Mouse (Mus musculus) liver, embryonic 11.5 days (tissue): Measurements from ENCODE around the gene Vamp8. TPM values are rescaled to one million over a fixed set of nuclear protein-coding genes. Genes with fewer than 3 reads are reported as not detected.

ENCODE experiments used
- ATAC-seq: fragments of 200-750 bp; cut with Nextera tagmentation; replicated peaks from 2 replicates; pipeline ENCODE4 v1.8.0; 2017; ENCODE audit warnings: moderate number of reproducible peaks, mild to moderate bottlenecking, moderate TSS enrichment, moderate library complexity; ENCODE audit not compliant: low FRiP score
- DNase-seq: peaks from one replicate; pipeline ENCODE4 v3.0.0-alpha.2; 2017; ENCODE audit warnings: low spot score
- H3K27ac ChIP-seq: fragments of 300-500 bp; sonication (generic); 2 replicates; pipeline ENCODE4 v1.5.1; 2014; ENCODE audit warnings: mild to moderate bottlenecking, low read depth, low read length, control low read depth
- H3K27me3 ChIP-seq: fragments of 300-500 bp; sonication (generic); replicated peaks from 2 replicates; pipeline ENCODE4 v1.6.1; 2014; ENCODE audit warnings: low read length, mixed read lengths; ENCODE audit not compliant: control insufficient read depth, insufficient read depth
- H3K36me3 ChIP-seq: fragments of 300-500 bp; sonication (generic); 2 replicates; pipeline ENCODE4 v1.6.1; 2014; ENCODE audit warnings: mild to moderate bottlenecking, low read length, moderate library complexity, mixed read lengths; ENCODE audit not compliant: control insufficient read depth, insufficient read depth
- H3K4me1 ChIP-seq: fragments of 300-500 bp; sonication (generic); replicated peaks from 2 replicates; pipeline ENCODE4 v1.6.1; 2014; ENCODE audit warnings: low read length, mixed read lengths; ENCODE audit not compliant: control insufficient read depth, insufficient read depth
- H3K4me2 ChIP-seq: fragments of 300-500 bp; sonication (generic); 2 replicates; pipeline ENCODE4 v1.6.1; 2014; ENCODE audit warnings: mild to moderate bottlenecking, control low read depth, moderate library complexity
- H3K4me3 ChIP-seq: fragments of 300-500 bp; sonication (generic); 2 replicates; pipeline ENCODE4 v1.5.1; 2014; ENCODE audit warnings: low read depth, low read length, control low read depth
- H3K9ac ChIP-seq: fragments of 300-500 bp; sonication (generic); 2 replicates; pipeline ENCODE4 v1.6.1; 2014; ENCODE audit warnings: low read depth, low read length, control low read depth
- H3K9me3 ChIP-seq: fragments of 300-500 bp; sonication (generic); 2 replicates; pipeline ENCODE4 v1.6.1; 2016; ENCODE audit warnings: low read length, inconsistent platforms, mixed read lengths; ENCODE audit not compliant: control insufficient read depth
- WGBS: fragments of 180-500 bp; shearing (Covaris S2); extraction: QIAGEN DNeasy Blood & Tissue Kit; methylation state at CpG from one replicate; pipeline ENCODE4 v1.1.7; 2014; 5-methylcytosine and 5-hydroxymethylcytosine counted together
- polyA plus RNA-seq: library from polyadenylated mRNA; unstranded; fragments of >200 nt; fragmentation: Nextera tagmentation; extraction: Ambion mirVana; gene quantifications from 2 replicates; pipeline ENCODE4 v1.2.1, GENCODE M21; 2014

Vamp8 gene
- polyA plus RNA-seq, 1 experiment from 2014 or later: 274 TPM

GRCm38 (mm10) chr6:72428036-72428435 lies 37.5 kb upstream of the Vamp8 start:
- Histone ChIP-seq H3K9ac (no peak overlapping the region), H3K27me3 (no peaks in the 10 kb centered on the region), H3K36me3 (peaks cover 41% of the 10 kb centered on the region), H3K4me3 (no peak overlapping the region), H3K27ac (no peak overlapping the region), H3K4me1 (no peaks in the 10 kb centered on the region), H3K4me2 (no peak overlapping the region), H3K9me3 (no peaks in the 10 kb centered on the region)
- DNase-seq (no peak), ATAC-seq (peak; percentile 65; the same call in 1 of the 2 replicates)
- WGBS: 49% methylated on average over 8 of the region's 8 CpGs

GRCm38 (mm10) chr6:72425646-72426045 lies 35.1 kb upstream of the Vamp8 start:
- no peak for DNase-seq
- Histone ChIP-seq H3K27me3 (no peaks in the 10 kb centered on the region), H3K9ac (no peak overlapping the region), H3K4me1 (no peaks in the 10 kb centered on the region), H3K4me3 (no peak overlapping the region), H3K9me3 (no peaks in the 10 kb centered on the region), H3K36me3 (peaks cover 43% of the 10 kb centered on the region), H3K27ac (no peak overlapping the region), H3K4me2 (no peak overlapping the region)
- ATAC-seq: no peak
- 92% methylated on average over 11 of the region's 11 CpGs for WGBS

GRCm38 (mm10) chr6:72420901-72421300 lies 30.4 kb upstream of the Vamp8 start:
- Histone ChIP-seq H3K4me3 (no peak overlapping the region), H3K9me3 (no peaks in the 10 kb centered on the region), H3K27me3 (no peaks in the 10 kb centered on the region), H3K4me2 (no peak overlapping the region), H3K27ac (no peak overlapping the region), H3K36me3 (peaks cover 44% of the 10 kb centered on the region), H3K9ac (no peak overlapping the region), H3K4me1 (peaks cover 21% of the 10 kb centered on the region)
- ATAC-seq (no peak), DNase-seq (no peak)
- 90% methylated on average over 10 of the region's 10 CpGs for WGBS

- no peak overlapping the region for H3K4me3 ChIP-seq
- H3K27me3 ChIP-seq: no peaks in the 10 kb centered on the region
- no peak overlapping the region for H3K27ac ChIP-seq
- peaks cover 33% of the 10 kb centered on the region for H3K36me3 ChIP-seq
- peaks cover 30% of the 10 kb centered on the region for H3K4me1 ChIP-seq
- H3K4me2 ChIP-seq: no peak overlapping the region
- 89% methylated on average over 1 of the region's 1 CpGs for WGBS
- DNase-seq: no peak
- no peaks in the 10 kb centered on the region for H3K9me3 ChIP-seq
- no peak overlapping the region for H3K9ac ChIP-seq
- ATAC-seq: no peak
Observed at GRCm38 (mm10) chr6:72419806-72420205, 29.3 kb upstream of the Vamp8 start.

GRCm38 (mm10) chr6:72418279-72418678 lies 27.8 kb upstream of the Vamp8 start:
- peaks cover 23% of the 10 kb centered on the region for H3K36me3 ChIP-seq

GRCm38 (mm10) chr6:72415964-72416772 lies 25.7 kb upstream of the Vamp8 start:
- peak overlapping the region; percentile 66 for H3K27ac ChIP-seq
- 73% methylated on average over 7 of the region's 7 CpGs for WGBS

More at GRCm38 (mm10) chr6:72418279-72418678, 27.8 kb upstream of the Vamp8 start:
- no peak overlapping the region for H3K9ac ChIP-seq
- no peak overlapping the region for H3K4me3 ChIP-seq
- H3K9me3 ChIP-seq: no peaks in the 10 kb centered on the region
- peak overlapping the region; percentile 47 for H3K27ac ChIP-seq
- DNase-seq: no peak
- peak overlapping the region; percentile 2; the same call in 1 of the 2 replicates for H3K4me2 ChIP-seq
- 67% methylated on average over 4 of the region's 4 CpGs for WGBS
- peak; percentile 75 for ATAC-seq
- peaks cover 30% of the 10 kb centered on the region for H3K4me1 ChIP-seq
- H3K27me3 ChIP-seq: no peaks in the 10 kb centered on the region

GRCm38 (mm10) chr6:72415181-72415580 lies 24.7 kb upstream of the Vamp8 start:
- Histone ChIP-seq H3K4me3 (peak overlapping the region; percentile 79), H3K27ac (no peak overlapping the region), H3K9me3 (no peaks in the 10 kb centered on the region), H3K4me2 (peak overlapping the region; percentile 81), H3K9ac (peak overlapping the region; percentile 86), H3K36me3 (peaks cover 11% of the 10 kb centered on the region), H3K27me3 (no peaks in the 10 kb centered on the region), H3K4me1 (peaks cover 30% of the 10 kb centered on the region)
- ATAC-seq: no peak
- no peak for DNase-seq
- 74% methylated on average over 5 of the region's 5 CpGs for WGBS

More at GRCm38 (mm10) chr6:72415964-72416772, 25.7 kb upstream of the Vamp8 start:
- no peaks in the 10 kb centered on the region for H3K9me3 ChIP-seq
- H3K4me2 ChIP-seq: peak overlapping the region; percentile 81
- H3K4me3 ChIP-seq: peak overlapping the region; percentile 79
- H3K9ac ChIP-seq: peak overlapping the region; percentile 34; the same call in 1 of the 2 replicates
- ATAC-seq (no peak), DNase-seq (no peak)
- peaks cover 14% of the 10 kb centered on the region for H3K36me3 ChIP-seq
- H3K27me3 ChIP-seq: no peaks in the 10 kb centered on the region
- peaks cover 30% of the 10 kb centered on the region for H3K4me1 ChIP-seq

GRCm38 (mm10) chr6:72414076-72414756 lies 23.7 kb upstream of the Vamp8 start, which contains the start of gene Ggcx:
Ggcx (plus strand) TSS chr6:72414308.
- H3K9ac ChIP-seq: peak within 1 kb of the TSS; percentile 86
- peaks cover 29% of the 10 kb centered on the region for H3K4me1 ChIP-seq
- 2% methylated on average over 33 of the region's 33 CpGs for WGBS
- H3K4me3 ChIP-seq: peak within 1 kb of the TSS; percentile 79
- peak; percentile 97 for DNase-seq
- H3K4me2 ChIP-seq: peak within 1 kb of the TSS; percentile 81
- H3K9me3 ChIP-seq: no peaks in the 10 kb centered on the region
- peak; percentile 90 for ATAC-seq
- peaks cover 11% of the 10 kb centered on the region for H3K36me3 ChIP-seq
- H3K27ac ChIP-seq: 0 out of 2 replicates have a peak within 1 kb of the TSS, but pooled peaks have one; percentile 30
- no peaks in the 10 kb centered on the region for H3K27me3 ChIP-seq
